ENCODE assay signal across 9 mouse cellular contexts in genomic region chr12:102885735-102886134, GRCm38 (mm10). TPM values are rescaled to one million over a fixed set of nuclear protein-coding genes. Genes with fewer than 3 reads are reported as not detected.
DNase-seq lines count a peak whose midpoint lies in the region; ATAC-seq and TF ChIP-seq lines count a peak whose summit lies in the region.
"Had no signal": no experiment of that assay in that cellular context is flagged by ENCODE, and none has a peak within 500 bp of the region (broad histone marks: within the 10 kb centered on the region; RNA-seq: fewer than 3 reads in every experiment).

No protein-coding gene starts in this region.

- peak; percentile 91 for TF ChIP-seq CTCF in forebrain, postnatal 0 days (IDR thresholded peaks at IDR 0.05; ENCODE audit: low read depth)

- 15% methylated on average over 5 of the region's 5 CpGs for WGBS in forebrain, embryonic 14.5 days
- 11% methylated on average over 5 of the region's 5 CpGs for WGBS in forebrain, embryonic 12.5 days
- WGBS in forebrain, postnatal 0 days = 17% methylated on average over 5 of the region's 5 CpGs

- no peak overlapping the region for H3K9ac ChIP-seq in forebrain, embryonic 14.5 days (ENCODE audit: low read length)
- no peak overlapping the region for H3K9ac ChIP-seq in forebrain, embryonic 12.5 days
- H3K9ac ChIP-seq in forebrain, postnatal 0 days = no peak overlapping the region

- H3K4me1 ChIP-seq in forebrain, embryonic 14.5 days (ENCODE audit: control insufficient read depth, insufficient read depth, low read length) = no peaks in the 10 kb centered on the region
- H3K4me1 ChIP-seq in forebrain, embryonic 12.5 days = peaks cover 17% of the 10 kb centered on the region; the same call in 1 of the 2 replicates
- H3K4me1 ChIP-seq in forebrain, postnatal 0 days (ENCODE audit: insufficient read depth) = no peaks in the 10 kb centered on the region

- peak; percentile 77 for ATAC-seq in forebrain, embryonic 14.5 days
- ATAC-seq in forebrain, embryonic 12.5 days (ENCODE audit: low FRiP score) = no peak
- peak; percentile 94 for ATAC-seq in forebrain, postnatal 0 days

- H3K36me3 ChIP-seq in forebrain, embryonic 14.5 days (ENCODE audit: control insufficient read depth, insufficient read depth, low read length) = no peaks in the 10 kb centered on the region
- H3K36me3 ChIP-seq in forebrain, embryonic 12.5 days (replicated peaks) = no peaks in the 10 kb centered on the region
- no peaks in the 10 kb centered on the region for H3K36me3 ChIP-seq in forebrain, postnatal 0 days (ENCODE audit: insufficient read depth)

- no peaks in the 10 kb centered on the region for H3K27me3 ChIP-seq in forebrain, embryonic 14.5 days (replicated peaks; ENCODE audit: control insufficient read depth, insufficient read depth, low read length)
- H3K27me3 ChIP-seq in forebrain, embryonic 12.5 days = no peaks in the 10 kb centered on the region; the same call in 1 of the 2 replicates
- no peaks in the 10 kb centered on the region for H3K27me3 ChIP-seq in forebrain, postnatal 0 days (ENCODE audit: insufficient read depth, low read length)

- H3K9me3 ChIP-seq in forebrain, embryonic 14.5 days (replicated peaks; ENCODE audit: control insufficient read depth, low read length) = no peaks in the 10 kb centered on the region
- no peaks in the 10 kb centered on the region for H3K9me3 ChIP-seq in forebrain, embryonic 12.5 days
- no peaks in the 10 kb centered on the region for H3K9me3 ChIP-seq in forebrain, postnatal 0 days (ENCODE audit: low read length)

- no peak overlapping the region for H3K4me3 ChIP-seq in forebrain, embryonic 14.5 days (ENCODE audit: low read depth, low read length)
- no peak overlapping the region for H3K4me3 ChIP-seq in forebrain, embryonic 12.5 days (replicated peaks)
- H3K4me3 ChIP-seq in forebrain, postnatal 0 days (ENCODE audit: low read depth, low read length) = no peak overlapping the region

- no peak overlapping the region for H3K4me2 ChIP-seq in forebrain, embryonic 14.5 days (ENCODE audit: low read length)
- no peak overlapping the region for H3K4me2 ChIP-seq in forebrain, embryonic 12.5 days
- H3K4me2 ChIP-seq in forebrain, postnatal 0 days (ENCODE audit: low read depth) = no peak overlapping the region

- intact Hi-C loops in left cerebral cortex, postnatal 10 days (cut with DNase I) = loop anchor here (2.0 to 5.0 kb wide), 2 partner anchors 62 to 179 kb away; partner anchors contain the start of gene Unc79

- DNase-seq in forebrain, embryonic 14.5 days (ENCODE audit: low spot score) = peak; percentile 75
- peak; percentile 27 for DNase-seq in ovary, postnatal 36 days (ENCODE audit: low spot score)
- DNase-seq in ovary, postnatal 14 days (ENCODE audit: low spot score) = no peak
- peak; percentile 85 for DNase-seq in forebrain, postnatal 0 days
- peak; percentile 20 to 58 for DNase-seq in left cerebral cortex, postnatal 10 days (ENCODE audit: extremely low spot score in 1 of 2, low spot score in 2 of 2)
- peak; percentile 57 for DNase-seq in right cerebral cortex, postnatal 25 days
- no peak for DNase-seq in spleen, adult 18-20 months

- no peak overlapping the region for H3K27ac ChIP-seq in forebrain, embryonic 14.5 days (ENCODE audit: low read depth, low read length)
- H3K27ac ChIP-seq in forebrain, embryonic 12.5 days = no peak overlapping the region
- H3K27ac ChIP-seq in forebrain, postnatal 0 days (ENCODE audit: low read depth, low read length) = no peak overlapping the region

RNA-seq across cellular contexts. Expression of gene Btbd7, which starts 7.5 kb away (rescaled TPM):
- polyA plus RNA-seq in forebrain, embryonic 14.5 days (2014; fragmentation: Nextera tagmentation; extraction: Ambion mirVana) = 15.6 and 17.2 TPM in 2 replicates
- 29.1 and 29.6 TPM in 2 replicates for polyA plus RNA-seq in forebrain, embryonic 12.5 days (2016; fragmentation: Nextera tagmentation; extraction: Ambion mirVana)
- total RNA-seq in forebrain, postnatal 0 days (2014; rRNA removed) = 31.2 and 37.8 TPM in 2 replicates
- polyA plus RNA-seq in forebrain, postnatal 0 days (2015; fragmentation: Nextera tagmentation; extraction: Ambion mirVana) = 5.1 and 7.0 TPM in 2 replicates
- total RNA-seq in left cerebral cortex, postnatal 10 days (2021) = 10 to 100 TPM; 17.7 to 19.6 TPM

RNA-seq across cellular contexts. Expression of gene Cox8c, which starts 13.4 kb away (rescaled TPM):
- polyA plus RNA-seq in forebrain, embryonic 14.5 days (2014; fragmentation: Nextera tagmentation; extraction: Ambion mirVana) = not detected in 2 replicates
- polyA plus RNA-seq in forebrain, embryonic 12.5 days (2016; fragmentation: Nextera tagmentation; extraction: Ambion mirVana) = not detected in 2 replicates
- total RNA-seq in forebrain, postnatal 0 days (2014; rRNA removed) = not detected in 2 replicates
- not detected in 2 replicates for polyA plus RNA-seq in forebrain, postnatal 0 days (2015; fragmentation: Nextera tagmentation; extraction: Ambion mirVana)
- not detected for total RNA-seq in left cerebral cortex, postnatal 10 days (2021)
- polyA plus RNA-seq: spleen, adult 2 months had no signal

Comparison
In these comparisons a context has a peak if more than half of its experiments do, and no peak if none do; other contexts are left out.
1. DNase-seq: peak in forebrain, embryonic 14.5 days (single experiment), ovary, postnatal 36 days (single experiment), forebrain, postnatal 0 days (single experiment), left cerebral cortex, postnatal 10 days (2 of 2) and right cerebral cortex, postnatal 25 days (single experiment); none in ovary, postnatal 14 days (single experiment) and spleen, adult 18-20 months (0 of 2).